Mouse (Mus musculus) layer of hippocampus, adult 8-10 months (tissue): ENCODE results near the gene Mex3a. TPM values are rescaled to one million over a fixed set of nuclear protein-coding genes. Genes with fewer than 3 reads are reported as not detected.

Experiments
- DNase-seq, 2 experiments: peaks; one replicate each; pipeline ENCODE4 v3.0.0; 2022; ENCODE audit warnings: low spot score in 2 of 2
- total RNA-seq, 4 experiments: library from RNA; stranded (reverse); gene quantifications; 2 replicates each; pipeline ENCODE4 v1.2.4; 2022

The Mex3a gene
- total RNA-seq, 4 experiments from 2014 or later = 2.4 to 2.8 (median 2.6) TPM

- no peak for DNase-seq
Measured at GRCm38 (mm10) chr3:88527565-88527964, 4.6 kb upstream of the Mex3a start.

- no peak for DNase-seq
Measured at GRCm38 (mm10) chr3:88528646-88529045, 3.5 kb upstream of the Mex3a start.

GRCm38 (mm10) chr3:88529204-88530000 is 2.8 kb upstream of the Mex3a start:
- no peak for DNase-seq

- no peak for DNase-seq
Measured at GRCm38 (mm10) chr3:88530082-88530864, 1.9 kb upstream of the Mex3a start.

GRCm38 (mm10) chr3:88531348-88532298 is 572 bp upstream of the Mex3a start:
- peak; percentile 80 to 83 for DNase-seq

GRCm38 (mm10) chr3:88532689-88533511 is 705 bp downstream of the Mex3a start:
- DNase-seq = no peak

GRCm38 (mm10) chr3:88533706-88534105 is 1.5 kb downstream of the Mex3a start:
- no peak for DNase-seq

- no peak for DNase-seq
Measured at GRCm38 (mm10) chr3:88535005-88535404, 2.8 kb downstream of the Mex3a start.

- DNase-seq = no peak
Measured at GRCm38 (mm10) chr3:88535527-88535926, 3.3 kb downstream of the Mex3a start.

- peak; percentile 62 to 69 for DNase-seq
Measured at GRCm38 (mm10) chr3:88536103-88536930, 4.1 kb downstream of the Mex3a start.

- DNase-seq = no peak
Measured at GRCm38 (mm10) chr3:88537146-88537545, 5.0 kb downstream of the Mex3a start.

GRCm38 (mm10) chr3:88538271-88539145 is 6.3 kb downstream of the Mex3a start:
- DNase-seq = no peak

- DNase-seq = no peak
Measured at GRCm38 (mm10) chr3:88539397-88539796, 7.2 kb downstream of the Mex3a start.

- DNase-seq = no peak
Measured at GRCm38 (mm10) chr3:88540085-88540484, 7.9 kb downstream of the Mex3a start.

GRCm38 (mm10) chr3:88541622-88542401 is 9.6 kb downstream of the Mex3a start:
- no peak for DNase-seq

GRCm38 (mm10) chr3:88542486-88542885 is 10.3 kb downstream of the Mex3a start:
- no peak for DNase-seq

GRCm38 (mm10) chr3:88543174-88543573 is 11.0 kb downstream of the Mex3a start:
- DNase-seq = no peak
